Mouse (Mus musculus) frontal cortex, adult (tissue): ENCODE measurements at regions not wholly inside any gene's neighbourhood (a gene's known extent, or its start where the extent isn't known, plus 50 kb on each side); places are given as distances from the start of the nearest gene placed in this dataset.

Experiments used
- ATAC-seq: cut with Nextera tagmentation; 2 replicates; pipeline ENCODE4 v1.9.2; 2017; ENCODE audit warnings: mild to moderate bottlenecking, moderate library complexity, mixed read lengths; ENCODE audit not compliant: low TSS enrichment

- peak; percentile 67; the same call in 1 of the 2 replicates for ATAC-seq
Measured at GRCm38 (mm10) chrX:143996716-143997115, 63.6 kb upstream of the Dcx start.
